26 mouse cellular contexts compared by ENCODE assay signal in the genomic region with DNA sequence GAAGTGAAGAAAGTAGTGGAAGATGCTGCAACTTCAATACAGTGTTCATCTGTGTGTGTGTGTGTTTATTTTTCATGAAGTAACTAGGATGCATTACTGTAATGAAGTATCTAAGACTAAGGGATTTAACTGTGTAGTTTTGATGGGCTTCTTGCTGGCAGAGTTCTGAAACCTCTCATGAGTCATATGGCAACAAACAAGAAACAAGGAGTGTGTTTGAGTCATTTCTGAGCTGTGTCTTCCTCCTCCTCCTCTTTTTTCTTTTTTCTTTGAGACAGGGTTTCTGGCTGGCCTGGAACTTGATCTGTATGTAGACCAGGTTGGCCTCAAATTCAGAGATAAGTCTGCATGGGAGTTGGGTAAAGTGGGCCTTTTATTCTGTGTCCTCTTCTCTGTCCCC. TPM values are rescaled to one million over a fixed set of nuclear protein-coding genes. Genes with fewer than 3 reads are reported as not detected.
A peak's percentile ranks its signal among the peaks of the same experiment; 100 is the strongest.
DNase-seq lines count a peak whose midpoint lies in the region; ATAC-seq and TF ChIP-seq lines count a peak whose summit lies in the region.
"Had no signal": no experiment of that assay in that cellular context is flagged by ENCODE, and none has a peak within 500 bp of the region (broad histone marks: within the 10 kb centered on the region; RNA-seq: fewer than 3 reads in every experiment).

No protein-coding gene starts in this region.

- TF ChIP-seq CTCF in heart, postnatal 0 days (IDR thresholded peaks at IDR 0.05; ENCODE audit: low read depth) = no peak
- no peak for TF ChIP-seq CTCF in heart, adult 2 months (IDR thresholded peaks at IDR 0.05)
- no peak for TF ChIP-seq CTCF in MEL (IDR thresholded peaks at IDR 0.05 in 2 of 3, conservative IDR thresholded peaks at IDR 0.05 in 1 of 3; ENCODE audit: control insufficient read depth in 1 of 3, insufficient read depth in 1 of 3, low read depth in 2 of 3, low read length in 3 of 3, poor library complexity in 1 of 3, severe bottlenecking in 1 of 3)

- ATAC-seq in heart, postnatal 0 days (ENCODE audit: insufficient read depth, low read depth) = no peak
- no peak for ATAC-seq in cerebellum, adult (ENCODE audit: insufficient number of reproducible peaks, low FRiP score, low TSS enrichment)
- ATAC-seq: forebrain, embryonic 16.5 days; hindbrain, embryonic 16.5 days had no signal

- no peaks in the 10 kb centered on the region for H3K27me3 ChIP-seq in heart, postnatal 0 days (ENCODE audit: control insufficient read depth, insufficient read depth, low read length)
- H3K27me3 ChIP-seq in heart, adult 2 months (ENCODE audit: control insufficient read depth, insufficient read depth, low read length) = no peaks in the 10 kb centered on the region
- no peaks in the 10 kb centered on the region for H3K27me3 ChIP-seq in MEL (ENCODE audit: control insufficient read depth in 1 of 2, insufficient read depth in 2 of 2, low read length in 2 of 2)
- H3K27me3 ChIP-seq: embryonic facial prominence, embryonic 13.5 days; heart, embryonic 13.5 days; neural tube, embryonic 12.5 days had no signal

- H3K9me3 ChIP-seq in heart, postnatal 0 days (replicated peaks; ENCODE audit: control insufficient read depth, low read length) = no peaks in the 10 kb centered on the region
- H3K9me3 ChIP-seq in MEL (replicated peaks; ENCODE audit: insufficient read depth, low read length) = no peaks in the 10 kb centered on the region
- H3K9me3 ChIP-seq: embryonic facial prominence, embryonic 13.5 days; G1E; heart, embryonic 13.5 days; midbrain, embryonic 10.5 days; neural tube, embryonic 12.5 days had no signal

- no peak for TF ChIP-seq RAD21 in MEL (IDR thresholded peaks at IDR 0.05; ENCODE audit: low read depth, low read length)

- no peak overlapping the region for H3K4me3 ChIP-seq in heart, postnatal 0 days (ENCODE audit: low read depth, low read length)
- no peak overlapping the region for H3K4me3 ChIP-seq in heart, adult 2 months
- no peak overlapping the region for H3K4me3 ChIP-seq in MEL (ENCODE audit: control insufficient read depth in 1 of 2, insufficient read depth in 1 of 2, low read depth in 2 of 2, low read length in 2 of 2)
- H3K4me3 ChIP-seq: embryonic facial prominence, embryonic 13.5 days; gastrocnemius, adult 2 months; heart, embryonic 13.5 days; midbrain, embryonic 10.5 days; neural tube, embryonic 12.5 days had no signal

- H3K9ac ChIP-seq in heart, postnatal 0 days (replicated peaks; ENCODE audit: low read depth, low read length) = no peak overlapping the region
- no peak overlapping the region for H3K9ac ChIP-seq in heart, adult 2 months (ENCODE audit: low read depth, low read length)
- no peak overlapping the region for H3K9ac ChIP-seq in MEL (ENCODE audit: control insufficient read depth, low read depth, low read length, poor library complexity, severe bottlenecking)
- H3K9ac ChIP-seq: embryonic facial prominence, embryonic 13.5 days; heart, embryonic 13.5 days; neural tube, embryonic 12.5 days had no signal

- no peaks in the 10 kb centered on the region for H3K4me1 ChIP-seq in heart, postnatal 0 days (ENCODE audit: control insufficient read depth, insufficient read depth)
- H3K4me1 ChIP-seq in heart, adult 2 months (ENCODE audit: control insufficient read depth, insufficient read depth, low read length) = no peaks in the 10 kb centered on the region
- H3K4me1 ChIP-seq in MEL (ENCODE audit: control insufficient read depth in 1 of 2, insufficient read depth in 2 of 2, low read length in 2 of 2) = peaks cover 17 to 28% of the 10 kb centered on the region in 2 experiments
- H3K4me1 ChIP-seq: heart, embryonic 13.5 days had no signal

- H3K27ac ChIP-seq in heart, postnatal 0 days (ENCODE audit: low read depth) = peak overlapping the region; percentile 20; the same call in 1 of the 2 replicates
- H3K27ac ChIP-seq in heart, adult 2 months = no peak overlapping the region
- no peak overlapping the region for H3K27ac ChIP-seq in MEL (ENCODE audit: control insufficient read depth, low read depth, low read length)
- H3K27ac ChIP-seq: embryonic facial prominence, embryonic 13.5 days; gastrocnemius, adult 2 months; heart, embryonic 13.5 days; macrophage; midbrain, embryonic 10.5 days; neural tube, embryonic 12.5 days had no signal

- no peaks in the 10 kb centered on the region for H3K79me2 ChIP-seq in heart, adult 2 months (replicated peaks; ENCODE audit: control insufficient read depth, insufficient read depth, low read length)
- no peaks in the 10 kb centered on the region for H3K79me2 ChIP-seq in MEL (ENCODE audit: control insufficient read depth, insufficient read depth, low read length, poor library complexity)

- H3K4me2 ChIP-seq in heart, postnatal 0 days (ENCODE audit: low read depth, low read length) = no peak overlapping the region
- H3K4me2 ChIP-seq: embryonic facial prominence, embryonic 13.5 days; heart, embryonic 13.5 days; neural tube, embryonic 12.5 days had no signal

- no peak for TF ChIP-seq POLR2A in heart, adult 2 months (IDR thresholded peaks at IDR 0.05; ENCODE audit: insufficient read depth, low read depth, low read length)
- TF ChIP-seq POLR2A in MEL (IDR thresholded peaks at IDR 0.05; ENCODE audit: control insufficient read depth in 1 of 2, insufficient read depth in 1 of 2, low read depth in 1 of 2, low read length in 2 of 2, poor library complexity in 1 of 2) = no peak

- no peak for TF ChIP-seq EP300 in heart, postnatal 0 days (IDR thresholded peaks at IDR 0.05; ENCODE audit: low read depth)
- no peak for TF ChIP-seq EP300 in heart, adult 2 months (IDR thresholded peaks at IDR 0.05; ENCODE audit: insufficient read depth, low read depth, low read length)
- TF ChIP-seq EP300 in MEL (IDR thresholded peaks at IDR 0.05; ENCODE audit: low read depth in 1 of 2, low read length in 2 of 2) = no peak

- H3K36me3 ChIP-seq in heart, postnatal 0 days (replicated peaks; ENCODE audit: control insufficient read depth, insufficient read depth, low read length) = no peaks in the 10 kb centered on the region
- H3K36me3 ChIP-seq in heart, adult 2 months (ENCODE audit: control insufficient read depth, insufficient read depth, low read length) = no peaks in the 10 kb centered on the region
- peaks cover 0 to 30% of the 10 kb centered on the region in 2 experiments; a peak in 2 of 4 replicates for H3K36me3 ChIP-seq in MEL (ENCODE audit: control insufficient read depth in 1 of 2, insufficient read depth in 2 of 2, low read length in 2 of 2)
- H3K36me3 ChIP-seq: embryonic facial prominence, embryonic 13.5 days; heart, embryonic 13.5 days; midbrain, embryonic 10.5 days; neural tube, embryonic 12.5 days had no signal

- DNase-seq in heart, postnatal 0 days (ENCODE audit: low spot score) = no peak
- no peak for DNase-seq in heart, adult 2 months
- DNase-seq in 3T3-L1 (ENCODE audit: low read depth, low spot score) (peak; percentile 70), MEL (ENCODE audit: low read depth, low spot score) (peak; percentile 21)
- peak; percentile 54 for DNase-seq in induced T-regulatory cell, adult 2 months (ENCODE audit: low read depth)
- no peak for DNase-seq in gastrocnemius, adult 8-10 months (ENCODE audit: low spot score in 2 of 2)
- DNase-seq in T-cell, adult 2 months (ENCODE audit: low spot score) = no peak
- DNase-seq: adrenal gland, adult 8-10 months; cerebellum, adult 9-11 months; gastrocnemius, adult 2 months; heart, adult 11 months; heart, postnatal 4 days; kidney, adult 11 months; kidney, postnatal 10 days; left cerebral cortex, postnatal 4 days; liver; lung, adult 18-20 months had no signal

- intact Hi-C loops in heart, adult 2 months (cut with DNase I) = no loop called here

TF ChIP-seq in MEL, 35 proteins besides CTCF, POLR2A, EP300 and RAD21:
- no peak for TF ChIP-seq ZNF384 (IDR thresholded peaks at IDR 0.05; ENCODE audit: low read depth, low read length)
- TF ChIP-seq GATA1 (IDR thresholded peaks at IDR 0.05; ENCODE audit: low read depth, low read length) = no peak

RNA-seq across cellular contexts. Expression of a gene that starts 25.7 kb away (rescaled TPM):
- total RNA-seq in heart, postnatal 0 days (2014; rRNA removed; ENCODE audit: low replicate concordance) = 13.2 and 25.5 TPM in 2 replicates
- 5.0 and 5.3 TPM in 2 replicates for polyA plus RNA-seq in heart, postnatal 0 days (2015; fragmentation: Nextera tagmentation; extraction: Ambion mirVana)
- 10 to 100 TPM; 12.7 to 15.3 TPM for total RNA-seq in heart, adult 2 months (2021)
- polyA plus RNA-seq in heart, adult 2 months (2012; rRNA removed) = 9.5 and 16.0 TPM in 2 replicates
- 17.8 and 18.5 TPM in 2 replicates for total RNA-seq in MEL (2012; rRNA removed)
- polyA plus RNA-seq in MEL (2012; ENCODE audit: insufficient read depth in 1 of 2, insufficient read length in 2 of 2, low read depth in 1 of 2, low replicate concordance in 2 of 2, missing spikeins in 1 of 2) = 10 to 100 TPM in 1 of 2 experiments, not detected in 1; 19.7 TPM
- 10 to 100 TPM; 10.0 to 14.7 (median 11.2) TPM for total RNA-seq in gastrocnemius, adult 8-10 months (2022)

Comparison
In these comparisons a context has a peak if more than half of its experiments do, and no peak if none do; other contexts are left out.
1. DNase-seq: peak in 3T3-L1 (single experiment), MEL (single experiment) and induced T-regulatory cell, adult 2 months (single experiment); none in heart, postnatal 0 days (single experiment), heart, adult 2 months (0 of 2), gastrocnemius, adult 8-10 months (0 of 2) and T-cell, adult 2 months (single experiment).